Mouse (Mus musculus) liver, postnatal 0 days (tissue): Measurements from ENCODE around the gene Ear1.
"Not testable (repeated sequence)": the region's sequence is repeated elsewhere in the genome, so short reads cannot be mapped to it uniquely, and the experiment has no call there.

Experiments
- CTCF ChIP-seq: sonication (generic); IDR thresholded peaks from 2 replicates; pipeline ENCODE4 v1.5.1; 2016; ENCODE audit warnings: antibody characterized with exemption, low read depth
- EP300 ChIP-seq: IDR thresholded peaks from 2 replicates; pipeline ENCODE4 v1.6.1; 2016; ENCODE audit warnings: antibody characterized with exemption, low read depth, mild to moderate bottlenecking

- not testable (repeated sequence) for TF ChIP-seq CTCF, EP300
Observed at GRCm38 (mm10) chr14:43821869-43822268, 53.4 kb downstream of the Ear1 start.
